8 mouse cellular contexts compared by ENCODE assay signal in the genomic region with DNA sequence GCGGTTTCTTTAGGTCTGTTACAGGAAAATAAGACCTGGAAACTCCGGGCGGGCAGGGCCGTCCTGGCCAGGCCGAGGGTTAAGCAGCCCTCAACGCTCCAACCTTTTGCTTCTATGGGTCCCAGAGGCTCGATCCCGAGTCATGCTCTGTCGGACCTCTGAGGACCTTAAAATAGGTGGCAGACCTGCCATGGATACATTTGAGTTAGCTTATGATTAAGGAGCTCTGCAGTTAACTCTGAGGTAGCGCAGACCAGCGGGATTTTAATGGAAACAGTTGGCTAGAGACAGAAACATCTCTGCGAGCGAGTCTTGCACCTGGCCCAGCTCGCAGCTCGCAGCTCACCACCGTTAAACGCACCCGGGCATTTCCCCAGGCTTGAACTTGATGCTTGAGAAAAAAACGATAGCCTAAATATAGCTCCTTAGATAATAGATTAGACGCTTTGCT. TPM values are rescaled to one million over a fixed set of nuclear protein-coding genes. Genes with fewer than 3 reads are reported as not detected.
DNase-seq lines count a peak whose midpoint lies in the region; ATAC-seq and TF ChIP-seq lines count a peak whose summit lies in the region.

No protein-coding gene starts in this region.

- ATAC-seq in forebrain, embryonic 12.5 days (ENCODE audit: low FRiP score): peak; percentile 42; the same call in 1 of the 2 replicates
- peak; percentile 45 for ATAC-seq in liver, embryonic 13.5 days (ENCODE audit: low read depth)

- under 1% methylated on average over 20 of the region's 20 CpGs for WGBS in forebrain, embryonic 12.5 days
- under 1% methylated on average over 20 of the region's 20 CpGs for WGBS in liver, embryonic 13.5 days (ENCODE audit: insufficient replicate concordance)

- no peaks in the 10 kb centered on the region for H3K36me3 ChIP-seq in forebrain, embryonic 12.5 days (replicated peaks)
- H3K36me3 ChIP-seq in liver, embryonic 13.5 days: no peaks in the 10 kb centered on the region

- TF ChIP-seq CTCF in left cerebral cortex, adult 2 months (IDR thresholded peaks at IDR 0.05): no peak

- H3K4me2 ChIP-seq in forebrain, embryonic 12.5 days: peak overlapping the region; percentile 77
- H3K4me2 ChIP-seq in liver, embryonic 13.5 days: peak overlapping the region; percentile 95

- DNase-seq in left cerebral cortex, adult 2 months (ENCODE audit: extremely low spot score in 1 of 2, low spot score in 2 of 2): no peak
- no peak for DNase-seq in left cerebral cortex, adult 9 months (ENCODE audit: low spot score in 2 of 2)
- DNase-seq in R1 (ENCODE audit: low read depth, low spot score): peak; percentile 75
- DNase-seq in liver, embryonic 13.5 days: peak; percentile 18
- DNase-seq in thymus, postnatal 14 days: peak; percentile 68
- DNase-seq in layer of hippocampus, postnatal 10 days (ENCODE audit: low spot score in 2 of 2): no peak
- DNase-seq in spleen, adult 18-20 months: no peak

- H3K27me3 ChIP-seq in forebrain, embryonic 12.5 days: peaks cover 7% of the 10 kb centered on the region; the same call in 1 of the 2 replicates
- no peaks in the 10 kb centered on the region for H3K27me3 ChIP-seq in liver, embryonic 13.5 days

- H3K27ac ChIP-seq in left cerebral cortex, adult 2 months: peak overlapping the region; percentile 78
- peak overlapping the region; percentile 98 for H3K27ac ChIP-seq in forebrain, embryonic 12.5 days
- peak overlapping the region; percentile 80 for H3K27ac ChIP-seq in liver, embryonic 13.5 days

- H3K9ac ChIP-seq in forebrain, embryonic 12.5 days: peak overlapping the region; percentile 92
- H3K9ac ChIP-seq in liver, embryonic 13.5 days: peak overlapping the region; percentile 92

- H3K9me3 ChIP-seq in forebrain, embryonic 12.5 days: no peaks in the 10 kb centered on the region
- H3K9me3 ChIP-seq in liver, embryonic 13.5 days (replicated peaks): no peaks in the 10 kb centered on the region

- intact Hi-C loops in left cerebral cortex, adult 2 months (cut with DNase I): loop anchor here (1.0 to 10.0 kb wide), 5 partner anchors 45 to 1283 kb away; a partner anchor contains a TSS

- peak overlapping the region; percentile 83 for H3K4me3 ChIP-seq in left cerebral cortex, adult 2 months
- peak overlapping the region; percentile 86 for H3K4me3 ChIP-seq in forebrain, embryonic 12.5 days (replicated peaks)
- H3K4me3 ChIP-seq in liver, embryonic 13.5 days (replicated peaks): peak overlapping the region; percentile 88

- peaks cover 22% of the 10 kb centered on the region for H3K4me1 ChIP-seq in forebrain, embryonic 12.5 days
- H3K4me1 ChIP-seq in liver, embryonic 13.5 days (replicated peaks): peaks cover 18% of the 10 kb centered on the region

RNA-seq across cellular contexts. Expression of a gene that starts 0.5 kb away (rescaled TPM):
- 10 to 100 TPM; 17.2 to 19.5 TPM for total RNA-seq in left cerebral cortex, adult 2 months (2021)
- polyA plus RNA-seq in forebrain, embryonic 12.5 days (2016; fragmentation: Nextera tagmentation; extraction: Ambion mirVana): 15.6 and 17.2 TPM in 2 replicates
- 2.3 and 3.5 TPM in 2 replicates for polyA plus RNA-seq in liver, embryonic 13.5 days (2015; fragmentation: Nextera tagmentation; extraction: Ambion mirVana)
- total RNA-seq in layer of hippocampus, postnatal 10 days (2021): 10 to 100 TPM; 13.8 to 14.0 TPM

RNA-seq across cellular contexts. Expression of a gene that starts 45.2 kb away (rescaled TPM):
- 10 to 100 TPM; 28.8 to 32.4 TPM for total RNA-seq in left cerebral cortex, adult 2 months (2021)
- polyA plus RNA-seq in forebrain, embryonic 12.5 days (2016; fragmentation: Nextera tagmentation; extraction: Ambion mirVana): 42.5 and 44.7 TPM in 2 replicates
- 101 and 118 TPM in 2 replicates for polyA plus RNA-seq in liver, embryonic 13.5 days (2015; fragmentation: Nextera tagmentation; extraction: Ambion mirVana)
- 10 to 100 TPM; 38.1 to 42.5 TPM for total RNA-seq in layer of hippocampus, postnatal 10 days (2021)

Comparison
In these comparisons a context has a peak if more than half of its experiments do, and no peak if none do; other contexts are left out.
1. DNase-seq: peak in R1 (single experiment), liver, embryonic 13.5 days (single experiment) and thymus, postnatal 14 days (single experiment); none in left cerebral cortex, adult 2 months (0 of 2), left cerebral cortex, adult 9 months (0 of 2), layer of hippocampus, postnatal 10 days (0 of 2) and spleen, adult 18-20 months (0 of 2).
2. Peak in every context shown above with its lines, with median percentiles within 50 percentile points of each other: H3K27ac ChIP-seq and H3K4me3 ChIP-seq.